Mouse (Mus musculus) embryonic facial prominence, embryonic 11.5 days (tissue): Measurements from ENCODE around the gene Dnajb12. TPM values are rescaled to one million over a fixed set of nuclear protein-coding genes. Genes with fewer than 3 reads are reported as not detected.
A peak's percentile ranks its signal among the peaks of the same experiment; 100 is the strongest.

ENCODE experiments used
- ATAC-seq: fragments of 200-750 bp; cut with Nextera tagmentation; replicated peaks from 2 replicates; pipeline ENCODE4 v1.8.0; 2017; ENCODE audit warnings: low read depth; ENCODE audit not compliant: insufficient number of reproducible peaks, low FRiP score, low TSS enrichment
- DNase-seq: peaks from one replicate; pipeline ENCODE4 v3.0.0-alpha.2; 2015; ENCODE audit warnings: low spot score
- H3K27ac ChIP-seq: fragments of 300-500 bp; sonication (generic); replicated peaks from 2 replicates; pipeline ENCODE4 v1.5.1; 2014; ENCODE audit warnings: mild to moderate bottlenecking, low read depth, low read length, control low read depth
- H3K27me3 ChIP-seq: fragments of 300-500 bp; sonication (generic); 2 replicates; pipeline ENCODE4 v1.6.1; 2014; ENCODE audit warnings: mild to moderate bottlenecking, low read length, moderate library complexity, mixed read lengths; ENCODE audit not compliant: control insufficient read depth, insufficient read depth
- H3K36me3 ChIP-seq: fragments of 300-500 bp; sonication (generic); replicated peaks from 2 replicates; pipeline ENCODE4 v1.6.1; 2014; ENCODE audit warnings: low read depth, mild to moderate bottlenecking, low read length, moderate library complexity, mixed read lengths; ENCODE audit not compliant: control insufficient read depth, insufficient read depth
- H3K4me1 ChIP-seq: fragments of 300-500 bp; sonication (generic); 2 replicates; pipeline ENCODE4 v1.6.1; 2014; ENCODE audit warnings: low read length, mixed read lengths; ENCODE audit not compliant: control insufficient read depth, insufficient read depth
- H3K4me2 ChIP-seq: fragments of 300-500 bp; sonication (generic); 2 replicates; pipeline ENCODE4 v1.6.1; 2014; ENCODE audit warnings: low read depth, mild to moderate bottlenecking, control low read depth, low read length, moderate library complexity
- H3K4me3 ChIP-seq: fragments of 300-500 bp; sonication (generic); 2 replicates; pipeline ENCODE4 v1.5.1; 2014; ENCODE audit warnings: low read depth, low read length, control low read depth
- H3K9ac ChIP-seq: fragments of 300-500 bp; sonication (generic); replicated peaks from 2 replicates; pipeline ENCODE4 v1.6.1; 2014; ENCODE audit warnings: mild to moderate bottlenecking, control low read depth, low read length
- H3K9me3 ChIP-seq: fragments of 300-500 bp; sonication (generic); replicated peaks from 2 replicates; pipeline ENCODE4 v1.6.1; 2016; ENCODE audit warnings: mild to moderate bottlenecking, low read length, inconsistent platforms, mixed read lengths; ENCODE audit not compliant: control insufficient read depth
- WGBS: fragments of 180-500 bp; shearing (Covaris S2); extraction: QIAGEN DNeasy Blood & Tissue Kit; methylation state at CpG from one replicate; pipeline ENCODE4 v1.1.7; 2014; 5-methylcytosine and 5-hydroxymethylcytosine counted together
- polyA plus RNA-seq: library from polyadenylated mRNA; unstranded; fragments of >200 nt; fragmentation: Nextera tagmentation; extraction: Ambion mirVana; gene quantifications from 2 replicates; pipeline ENCODE4 v1.2.1, GENCODE M21; 2014

Dnajb12 gene
- polyA plus RNA-seq, 1 experiment from 2014 or later: 19.4 TPM

GRCm38 (mm10) chr10:59934039-59934438 is 54.7 kb downstream of the Dnajb12 start:
- H3K36me3 ChIP-seq: no peaks in the 10 kb centered on the region
- no peaks in the 10 kb centered on the region for H3K4me1 ChIP-seq
- no peak overlapping the region for H3K9ac ChIP-seq
- no peaks in the 10 kb centered on the region for H3K27me3 ChIP-seq
- no peak overlapping the region for H3K4me3 ChIP-seq
- H3K9me3 ChIP-seq: no peaks in the 10 kb centered on the region
- H3K4me2 ChIP-seq: no peak overlapping the region
- no peak overlapping the region for H3K27ac ChIP-seq
- ATAC-seq (no peak), DNase-seq (no peak)
- 46% methylated on average over 3 of the region's 3 CpGs for WGBS

DNA sequence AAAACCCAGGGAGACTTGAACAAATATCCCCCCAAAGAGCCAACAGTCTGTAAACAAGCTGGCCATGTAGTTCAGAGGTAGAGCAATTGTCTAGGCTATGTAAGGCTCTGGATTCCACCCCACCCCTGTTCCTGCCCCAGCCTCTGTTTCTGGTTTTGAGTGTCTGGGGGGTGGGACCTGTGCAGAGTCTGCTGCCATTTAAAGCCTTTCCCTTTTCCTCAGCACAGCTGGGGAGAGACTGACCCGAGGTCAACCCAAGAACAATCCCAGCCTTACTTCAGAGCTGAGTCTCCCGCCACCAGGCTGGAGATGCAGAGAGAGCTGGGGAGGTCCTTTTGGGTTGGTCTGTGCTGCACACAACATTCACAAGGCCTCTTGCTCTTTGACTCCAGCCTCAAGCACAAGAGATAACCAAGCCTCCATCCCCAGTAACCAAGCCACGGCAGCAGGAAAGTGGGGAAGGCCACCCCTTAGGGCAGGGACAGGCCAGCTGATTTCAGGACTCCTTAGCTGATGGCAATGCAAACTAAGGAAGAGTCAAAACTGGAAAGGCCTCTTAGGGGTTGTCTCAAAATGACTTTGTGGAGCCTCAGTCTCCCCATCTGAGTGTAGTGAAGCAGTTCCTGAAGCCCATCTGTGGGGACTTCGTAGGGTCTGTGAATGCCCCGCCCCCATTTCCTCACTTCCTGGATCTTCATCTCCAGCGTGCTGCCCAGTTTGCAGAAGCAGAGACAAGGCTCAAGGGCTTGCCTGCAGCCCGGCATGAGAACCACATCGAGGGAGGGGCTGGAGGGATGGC is 56.9 kb downstream of the Dnajb12 start:
- H3K27ac ChIP-seq: no peak overlapping the region
- H3K27me3 ChIP-seq: no peaks in the 10 kb centered on the region
- no peak overlapping the region for H3K4me2 ChIP-seq
- WGBS: 38% methylated on average over 8 of the region's 8 CpGs
- H3K36me3 ChIP-seq: no peaks in the 10 kb centered on the region
- DNase-seq (peak; percentile 60), ATAC-seq (peak; percentile 46; the same call in 1 of the 2 replicates)
- no peaks in the 10 kb centered on the region for H3K4me1 ChIP-seq
- H3K4me3 ChIP-seq: no peak overlapping the region
- H3K9me3 ChIP-seq: no peaks in the 10 kb centered on the region
- no peak overlapping the region for H3K9ac ChIP-seq

DNA sequence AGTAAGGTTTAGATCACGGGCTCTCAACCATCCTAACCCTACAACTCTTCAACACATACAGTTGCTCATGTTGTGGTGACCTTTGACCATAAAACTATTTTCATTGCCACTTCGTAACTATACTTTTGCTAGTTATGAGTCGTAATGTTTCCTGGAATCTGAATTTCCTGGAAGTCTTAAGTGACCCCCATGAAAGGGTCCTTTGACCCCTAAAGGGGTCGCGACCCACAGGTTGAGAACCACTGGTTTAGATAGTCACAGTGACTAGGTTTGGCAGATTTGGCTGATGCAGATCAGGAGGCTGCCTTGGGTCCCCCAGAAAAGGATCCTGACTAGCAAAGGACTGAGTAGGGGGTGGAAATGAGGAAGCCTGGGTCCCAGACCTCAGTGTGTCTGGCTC is 59.3 kb downstream of the Dnajb12 start:
- H3K27me3 ChIP-seq: no peaks in the 10 kb centered on the region
- no peak overlapping the region for H3K9ac ChIP-seq
- no peak for DNase-seq
- no peak for ATAC-seq
- H3K27ac ChIP-seq: no peak overlapping the region
- no peaks in the 10 kb centered on the region for H3K36me3 ChIP-seq
- no peaks in the 10 kb centered on the region for H3K9me3 ChIP-seq
- no peak overlapping the region for H3K4me2 ChIP-seq
- no peak overlapping the region for H3K4me3 ChIP-seq
- peaks cover 6% of the 10 kb centered on the region; the same call in 1 of the 2 replicates for H3K4me1 ChIP-seq
- WGBS: 75% methylated on average over 5 of the region's 5 CpGs

- ATAC-seq (no peak), DNase-seq (no peak)
- Histone ChIP-seq H3K27me3 (no peaks in the 10 kb centered on the region), H3K9me3 (no peaks in the 10 kb centered on the region), H3K4me1 (peaks cover 6% of the 10 kb centered on the region; the same call in 1 of the 2 replicates), H3K9ac (no peak overlapping the region), H3K27ac (no peak overlapping the region), H3K4me3 (no peak overlapping the region), H3K36me3 (no peaks in the 10 kb centered on the region), H3K4me2 (no peak overlapping the region)
- 55% methylated on average over 1 of the region's 1 CpGs for WGBS
These were observed 59.7 kb downstream of the Dnajb12 start for GRCm38 (mm10) chr10:59939081-59939480.

DNA sequence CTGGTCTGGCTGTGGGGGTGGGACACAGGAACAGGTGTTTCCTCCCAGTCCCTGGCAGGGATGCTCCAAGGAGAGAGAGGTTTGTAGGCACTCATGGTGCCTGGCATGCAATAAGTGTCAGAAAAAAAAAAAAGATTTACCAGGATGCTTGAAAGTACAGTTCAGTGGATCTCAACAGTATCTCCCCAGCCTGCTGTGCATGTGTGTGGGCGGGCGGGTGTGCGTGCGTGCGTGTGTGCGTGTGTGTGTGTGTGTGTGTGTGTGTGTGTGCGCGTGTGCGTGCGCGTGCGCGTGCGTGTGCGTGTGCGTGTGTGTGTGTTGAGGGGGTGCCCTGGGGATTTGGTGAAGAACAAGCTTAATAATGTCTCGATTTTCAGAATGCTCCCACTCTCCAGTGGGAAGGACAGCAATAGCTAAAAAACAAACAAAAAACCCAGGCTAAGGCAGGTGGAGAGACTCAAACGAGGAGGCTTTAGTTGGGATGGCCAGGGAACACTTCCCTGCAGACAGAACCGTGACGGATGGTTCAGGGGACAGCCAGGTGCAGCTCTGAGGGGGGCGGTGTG is 63.0 kb downstream of the Dnajb12 start:
- Histone ChIP-seq H3K4me1 (peaks cover 6% of the 10 kb centered on the region; the same call in 1 of the 2 replicates), H3K27me3 (no peaks in the 10 kb centered on the region), H3K27ac (peak overlapping the region; percentile 56; the same call in 1 of the 2 replicates), H3K36me3 (no peaks in the 10 kb centered on the region), H3K9ac (peak overlapping the region; percentile 46), H3K4me3 (peak overlapping the region; percentile 15; the same call in 1 of the 2 replicates), H3K4me2 (peak overlapping the region; percentile 45), H3K9me3 (no peaks in the 10 kb centered on the region)
- 41% methylated on average over 21 of the region's 21 CpGs for WGBS
- DNase-seq (no peak), ATAC-seq (no peak; the same call in 1 of the 2 replicates)

GRCm38 (mm10) chr10:59942847-59943420 is 63.6 kb downstream of the Dnajb12 start:
- Histone ChIP-seq H3K4me2 (peak overlapping the region; percentile 45), H3K9me3 (no peaks in the 10 kb centered on the region), H3K4me1 (peaks cover 6% of the 10 kb centered on the region; the same call in 1 of the 2 replicates), H3K27ac (peak overlapping the region; percentile 56), H3K27me3 (no peaks in the 10 kb centered on the region), H3K9ac (peak overlapping the region; percentile 46), H3K36me3 (no peaks in the 10 kb centered on the region), H3K4me3 (peak overlapping the region; percentile 15)
- WGBS: 3% methylated on average over 16 of the region's 16 CpGs
- ATAC-seq (peak; percentile 64), DNase-seq (peak; percentile 63)

- no peak overlapping the region for H3K4me3 ChIP-seq
These were observed 64.1 kb downstream of the Dnajb12 start for GRCm38 (mm10) chr10:59943421-59943989.

More at GRCm38 (mm10) chr10:59943421-59943989, 64.1 kb downstream of the Dnajb12 start:
- Histone ChIP-seq H3K27ac (peak overlapping the region; percentile 56), H3K36me3 (no peaks in the 10 kb centered on the region), H3K4me2 (peak overlapping the region; percentile 45), H3K27me3 (no peaks in the 10 kb centered on the region), H3K9ac (peak overlapping the region; percentile 46), H3K4me1 (peaks cover 6% of the 10 kb centered on the region; the same call in 1 of the 2 replicates), H3K9me3 (no peaks in the 10 kb centered on the region)
- DNase-seq (no peak), ATAC-seq (peak; percentile 35; the same call in 1 of the 2 replicates)
- WGBS: 57% methylated on average over 13 of the region's 13 CpGs
